Mouse (Mus musculus): Measurements from ENCODE around the gene H2-Ke6.
"Not testable (repeated sequence)": the region's sequence is repeated elsewhere in the genome, so short reads cannot be mapped to it uniquely, and the experiment has no call there.

Gene H2-Ke6

GRCm38 (mm10) chr17:33998697-33999096 lies 29.2 kb downstream of the H2-Ke6 start:
- DNase-seq (ENCODE audit: low spot score in 2 of 2): not testable (repeated sequence)

GRCm38 (mm10) chr17:33997025-33997424 lies 30.8 kb downstream of the H2-Ke6 start:
- DNase-seq (ENCODE audit: low spot score in 2 of 2): not testable (repeated sequence)

GRCm38 (mm10) chr17:33995651-33996050 lies 32.2 kb downstream of the H2-Ke6 start:
- DNase-seq (ENCODE audit: low spot score in 2 of 2): no peak

- DNase-seq (ENCODE audit: low spot score in 2 of 2): no peak
Observed at GRCm38 (mm10) chr17:33994959-33995358, 32.9 kb downstream of the H2-Ke6 start.

GRCm38 (mm10) chr17:33991788-33992664 lies 35.8 kb downstream of the H2-Ke6 start:
- peak in 1 of 2 experiments; percentile 62 for DNase-seq (ENCODE audit: low spot score in 2 of 2)

- DNase-seq (ENCODE audit: low spot score in 2 of 2): peak; percentile 49 to 70
Observed at GRCm38 (mm10) chr17:33982136-33982535, 45.7 kb downstream of the H2-Ke6 start.

- DNase-seq (ENCODE audit: low spot score in 2 of 2): peak; percentile 69 to 71
Observed at GRCm38 (mm10) chr17:33981192-33981909, 46.5 kb downstream of the H2-Ke6 start.

GRCm38 (mm10) chr17:33980181-33981035 lies 47.5 kb downstream of the H2-Ke6 start:
- no peak for DNase-seq (ENCODE audit: low spot score in 2 of 2)

GRCm38 (mm10) chr17:33979512-33980050 lies 48.3 kb downstream of the H2-Ke6 start:
- DNase-seq (ENCODE audit: low spot score in 2 of 2): no peak

- peak; percentile 59 to 73 for DNase-seq (ENCODE audit: low spot score in 2 of 2)
Observed at GRCm38 (mm10) chr17:33978631-33979031, 49.2 kb downstream of the H2-Ke6 start.

- no peak for DNase-seq (ENCODE audit: low spot score in 2 of 2)
Observed at GRCm38 (mm10) chr17:33977861-33978557, 49.9 kb downstream of the H2-Ke6 start.
